Mouse (Mus musculus): ENCODE results near the gene Aqp12. TPM values are rescaled to one million over a fixed set of nuclear protein-coding genes. Genes with fewer than 3 reads are reported as not detected.

The Aqp12 gene
- total and polyA plus RNA-seq, 3 experiments: not detected

- no peak for TF ChIP-seq RAD21 (IDR thresholded peaks at IDR 0.05; ENCODE audit: low read depth, low read length)
- TF ChIP-seq HCFC1 (IDR thresholded peaks at IDR 0.05; ENCODE audit: low read depth, low read length): no peak
- no peak for TF ChIP-seq MAFK (IDR thresholded peaks at IDR 0.05; ENCODE audit: insufficient replicate concordance, low read length)
Measured at GRCm38 (mm10) chr1:92992214-92992855, 13.8 kb upstream of the Aqp12 start (continued).

- Histone ChIP-seq H3K79me2 (replicated peaks; ENCODE audit: control insufficient read depth, extremely low read depth, insufficient read depth, poor library complexity, severe bottlenecking) (no peaks in the 10 kb centered on the region), H3K36me3 (replicated peaks in 1 of 2; ENCODE audit: control insufficient read depth in 1 of 2, insufficient read depth in 1 of 2, low read length in 1 of 2) (no peaks in the 10 kb centered on the region), H3K4me3 (replicated peaks in 1 of 3; ENCODE audit: low read depth in 2 of 3, low read length in 2 of 3, poor library complexity in 1 of 3) (no peak overlapping the region), H3K9me3 (replicated peaks; ENCODE audit: low read length) (no peaks in the 10 kb centered on the region), H3K27me3 (replicated peaks) (no peaks in the 10 kb centered on the region), H3K9ac (ENCODE audit: insufficient read depth, low read depth) (no peak overlapping the region), H3K27ac (ENCODE audit: insufficient read depth, low read depth) (no peak overlapping the region), H3K4me2 (ENCODE audit: insufficient read depth, low read depth, poor library complexity, severe bottlenecking) (no peak overlapping the region), H3K4me1 (ENCODE audit: control insufficient read depth in 1 of 2, insufficient read depth in 2 of 2) (peaks cover 13 to 32% of the 10 kb centered on the region in 2 experiments)
- TF ChIP-seq IRF4 (IDR thresholded peaks at IDR 0.05; ENCODE audit: low read depth, low read length) (peak; percentile 81), BHLHE40 (IDR thresholded peaks at IDR 0.05; ENCODE audit: low read depth, low read length) (peak; percentile 27; the same call in 1 of the 2 replicates), ZKSCAN1 (IDR thresholded peaks at IDR 0.05; ENCODE audit: borderline replicate concordance, low read depth, low read length) (no peak), CHD2 (IDR thresholded peaks at IDR 0.05; ENCODE audit: low read length) (peak; percentile 68), EP300 (IDR thresholded peaks at IDR 0.05; ENCODE audit: low read length) (peak; percentile 56; the same call in 1 of the 2 replicates), JUND (conservative IDR thresholded peaks at IDR 0.05; ENCODE audit: low read depth, low read length) (0 out of 2 replicates have a peak, but pooled peaks have one; percentile 11), JUN (IDR thresholded peaks at IDR 0.05; ENCODE audit: insufficient read depth, low read depth, low read length) (peak; percentile 10; the same call in 1 of the 2 replicates), USF1 (IDR thresholded peaks at IDR 0.05; ENCODE audit: low read depth, low read length) (no peak)
- peak; percentile 81 for DNase-seq (ENCODE audit: extremely low read depth)
- dilution Hi-C loops (cut with MboI; ENCODE audit: extremely low pct_ligation_motif_present, extremely low pct_unique_long_range_greater_than_20kb, low sequenced_read_pairs): no loop called here
- in situ Hi-C loops (cut with MboI; ENCODE audit: low pct_ligation_motif_present, low pct_unique_long_range_greater_than_20kb, low sequenced_read_pairs): no loop called here
Measured at GRCm38 (mm10) chr1:92992880-92993279, 13.3 kb upstream of the Aqp12 start.

- Histone ChIP-seq H3K79me2 (replicated peaks; ENCODE audit: control insufficient read depth, extremely low read depth, insufficient read depth, poor library complexity, severe bottlenecking) (no peaks in the 10 kb centered on the region), H3K4me2 (ENCODE audit: insufficient read depth, low read depth, poor library complexity, severe bottlenecking) (no peak overlapping the region), H3K36me3 (replicated peaks in 1 of 2; ENCODE audit: control insufficient read depth in 1 of 2, insufficient read depth in 1 of 2, low read length in 1 of 2) (no peaks in the 10 kb centered on the region), H3K4me1 (ENCODE audit: control insufficient read depth in 1 of 2, insufficient read depth in 2 of 2) (peaks cover 25 to 60% of the 10 kb centered on the region in 2 experiments), H3K9me3 (replicated peaks; ENCODE audit: low read length) (no peaks in the 10 kb centered on the region), H3K9ac (ENCODE audit: insufficient read depth, low read depth) (no peak overlapping the region), H3K27ac (ENCODE audit: insufficient read depth, low read depth) (no peak overlapping the region), H3K4me3 (replicated peaks in 1 of 3; ENCODE audit: low read depth in 2 of 3, low read length in 2 of 3, poor library complexity in 1 of 3) (no peak overlapping the region), H3K27me3 (replicated peaks) (no peaks in the 10 kb centered on the region)
- dilution Hi-C loops (cut with MboI; ENCODE audit: extremely low pct_ligation_motif_present, extremely low pct_unique_long_range_greater_than_20kb, low sequenced_read_pairs): no loop called here
- peak; percentile 81 for DNase-seq (ENCODE audit: extremely low read depth)
- in situ Hi-C loops (cut with MboI; ENCODE audit: low pct_ligation_motif_present, low pct_unique_long_range_greater_than_20kb, low sequenced_read_pairs): no loop called here
- TF ChIP-seq JUND (conservative IDR thresholded peaks at IDR 0.05; ENCODE audit: low read depth, low read length) (no peak), EP300 (IDR thresholded peaks at IDR 0.05; ENCODE audit: low read length) (peak; percentile 39; the same call in 1 of the 2 replicates), SMC3 (IDR thresholded peaks at IDR 0.05; ENCODE audit: low read depth, low read length) (peak; percentile 15)
Measured at GRCm38 (mm10) chr1:93009196-93009595, 3.1 kb downstream of the Aqp12 start.

Data from CH12.LX (cell line).